Mouse (Mus musculus) bone marrow macrophage, adult 2 months (primary cell): Measurements from ENCODE around the gene Vstm5.

ENCODE experiments used
- CTCF ChIP-seq: IDR thresholded peaks from 2 replicates; pipeline ENCODE4 v1.5.1; 2012; ENCODE audit warnings: low read depth, mild to moderate bottlenecking, low read length, moderate library complexity
- POLR2A ChIP-seq: IDR thresholded peaks from 2 replicates; pipeline ENCODE4 v1.6.1; 2012; ENCODE audit warnings: mild to moderate bottlenecking, low read depth, low read length, borderline replicate concordance

DNA sequence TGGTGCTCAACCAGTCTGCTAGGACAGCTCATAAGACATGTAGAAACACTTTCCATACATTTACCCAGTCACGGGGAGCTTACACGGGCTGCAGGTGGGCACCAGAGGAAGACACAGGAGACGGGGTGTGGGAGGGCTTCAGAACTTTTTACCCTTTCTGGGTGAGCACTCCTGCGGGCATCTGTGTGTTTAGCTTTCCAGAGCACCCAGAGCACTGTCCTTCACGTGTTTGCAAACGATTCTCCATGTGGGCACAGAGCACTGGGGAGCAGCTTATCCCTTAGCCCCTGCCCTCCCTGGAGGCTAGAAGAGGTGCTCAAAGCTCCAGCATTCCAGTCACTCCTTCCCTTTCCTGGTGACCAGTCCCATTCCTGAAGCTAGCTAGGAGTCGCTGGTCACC lies 15.7 kb downstream of the Vstm5 start:
- no peak for TF ChIP-seq CTCF
- TF ChIP-seq POLR2A: no peak
